Mouse (Mus musculus): ENCODE measurements around the gene Asb2. TPM values are rescaled to one million over a fixed set of nuclear protein-coding genes. Genes with fewer than 3 reads are reported as not detected.

Gene Asb2
- polyA plus RNA-seq, 1 experiment, result 64.7 TPM

DNA sequence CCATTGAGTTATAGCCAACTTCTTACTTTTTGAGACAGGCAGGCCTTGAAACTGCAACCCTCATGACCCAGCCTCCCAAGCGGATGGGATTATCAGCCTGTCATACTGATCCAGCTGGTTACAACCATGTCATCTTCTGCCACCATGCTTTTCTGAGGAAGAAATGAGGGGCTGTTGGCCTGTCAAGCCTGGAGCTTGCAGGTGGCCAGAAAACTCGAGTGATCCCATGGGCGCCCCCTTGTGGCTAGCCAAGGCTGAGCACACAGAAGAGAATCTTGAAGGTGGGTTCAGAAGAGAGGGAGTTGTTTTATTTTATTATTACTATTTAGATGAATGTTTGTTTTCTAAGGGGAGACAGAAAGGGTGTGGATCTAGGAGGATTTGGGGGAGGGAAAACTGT lies 49.1 kb downstream of the Asb2 start:
- H3K4me3 ChIP-seq (ENCODE audit: control insufficient read depth, insufficient read depth, low read length), result no peak overlapping the region
- H3K36me3 ChIP-seq (ENCODE audit: control insufficient read depth, insufficient read depth, low read length), result no peaks in the 10 kb centered on the region
- no peaks in the 10 kb centered on the region for H3K27me3 ChIP-seq (ENCODE audit: control insufficient read depth, insufficient read depth, low read length)
- DNase-seq, result peak; percentile 50
- H3K4me1 ChIP-seq (replicated peaks; ENCODE audit: control insufficient read depth, insufficient read depth, low read length), result no peaks in the 10 kb centered on the region
- H3K27ac ChIP-seq (ENCODE audit: control insufficient read depth, insufficient read depth, low read length), result no peak overlapping the region
- TF ChIP-seq CTCF (IDR thresholded peaks at IDR 0.05; ENCODE audit: borderline replicate concordance, control insufficient read depth, extremely low read depth, insufficient read depth, low read length, poor library complexity) (peak; percentile 75; the same call in 1 of the 2 replicates), POLR2A (IDR thresholded peaks at IDR 0.05; ENCODE audit: control insufficient read depth, extremely low read depth, insufficient read depth, low read length, poor library complexity) (no peak)
- 32% methylated on average over 3 of the region's 3 CpGs for WGBS

DNA sequence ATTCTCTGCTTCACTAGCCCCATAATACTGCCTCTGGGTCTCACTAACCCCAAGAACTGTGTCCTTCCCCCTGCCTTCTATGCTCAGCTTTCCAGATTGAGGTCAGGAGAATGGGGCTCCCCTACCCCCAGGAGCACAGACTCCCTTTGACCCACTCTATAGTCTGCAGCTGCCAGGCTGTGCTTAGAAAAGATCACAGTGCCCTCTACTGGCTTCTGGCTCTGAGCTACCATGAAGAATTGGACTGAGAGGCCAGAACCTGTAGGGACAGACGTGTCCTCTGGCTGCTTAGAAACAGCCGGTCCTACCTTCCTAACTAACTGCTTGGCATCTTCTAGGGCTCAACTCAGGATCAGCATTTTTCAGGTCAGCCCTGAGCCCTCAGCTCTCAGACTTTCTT lies 49.6 kb downstream of the Asb2 start:
- Histone ChIP-seq H3K27me3 (ENCODE audit: control insufficient read depth, insufficient read depth, low read length) (no peaks in the 10 kb centered on the region), H3K27ac (ENCODE audit: control insufficient read depth, insufficient read depth, low read length) (no peak overlapping the region), H3K36me3 (ENCODE audit: control insufficient read depth, insufficient read depth, low read length) (no peaks in the 10 kb centered on the region), H3K4me3 (ENCODE audit: control insufficient read depth, insufficient read depth, low read length) (no peak overlapping the region), H3K4me1 (replicated peaks; ENCODE audit: control insufficient read depth, insufficient read depth, low read length) (no peaks in the 10 kb centered on the region)
- TF ChIP-seq POLR2A (IDR thresholded peaks at IDR 0.05; ENCODE audit: control insufficient read depth, extremely low read depth, insufficient read depth, low read length, poor library complexity) (no peak), CTCF (IDR thresholded peaks at IDR 0.05; ENCODE audit: borderline replicate concordance, control insufficient read depth, extremely low read depth, insufficient read depth, low read length, poor library complexity) (no peak)
- 37% methylated on average over 2 of the region's 2 CpGs for WGBS
- no peak for DNase-seq

DNA sequence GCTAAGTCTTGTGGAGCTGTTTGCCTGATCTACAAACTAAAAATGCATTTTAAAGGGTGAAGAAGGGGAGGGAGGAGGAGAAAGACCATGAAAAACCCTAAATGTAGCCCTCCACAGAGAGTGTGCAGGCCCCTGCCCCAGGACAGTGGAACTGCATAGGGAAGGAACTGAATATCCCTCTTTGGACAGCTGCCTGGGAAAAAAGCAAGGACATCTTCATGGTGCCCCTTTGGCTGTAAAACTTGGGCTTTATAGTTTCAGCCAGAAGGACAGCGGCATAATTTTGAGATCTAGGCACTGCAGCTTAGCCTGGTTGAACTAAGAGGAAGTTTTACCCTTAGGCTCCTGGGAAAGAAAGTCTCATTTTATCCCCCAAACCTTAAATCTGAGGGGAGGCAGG lies 52.8 kb downstream of the Asb2 start:
- no peak for DNase-seq
- Histone ChIP-seq H3K4me1 (replicated peaks; ENCODE audit: control insufficient read depth, insufficient read depth, low read length) (no peaks in the 10 kb centered on the region), H3K4me3 (ENCODE audit: control insufficient read depth, insufficient read depth, low read length) (no peak overlapping the region), H3K27ac (ENCODE audit: control insufficient read depth, insufficient read depth, low read length) (no peak overlapping the region), H3K27me3 (ENCODE audit: control insufficient read depth, insufficient read depth, low read length) (no peaks in the 10 kb centered on the region; the same call in 1 of the 2 replicates), H3K36me3 (ENCODE audit: control insufficient read depth, insufficient read depth, low read length) (no peaks in the 10 kb centered on the region)
- WGBS, result 88% methylated on average over 1 of the region's 1 CpGs
- TF ChIP-seq CTCF (IDR thresholded peaks at IDR 0.05; ENCODE audit: borderline replicate concordance, control insufficient read depth, extremely low read depth, insufficient read depth, low read length, poor library complexity), result no peak

DNA sequence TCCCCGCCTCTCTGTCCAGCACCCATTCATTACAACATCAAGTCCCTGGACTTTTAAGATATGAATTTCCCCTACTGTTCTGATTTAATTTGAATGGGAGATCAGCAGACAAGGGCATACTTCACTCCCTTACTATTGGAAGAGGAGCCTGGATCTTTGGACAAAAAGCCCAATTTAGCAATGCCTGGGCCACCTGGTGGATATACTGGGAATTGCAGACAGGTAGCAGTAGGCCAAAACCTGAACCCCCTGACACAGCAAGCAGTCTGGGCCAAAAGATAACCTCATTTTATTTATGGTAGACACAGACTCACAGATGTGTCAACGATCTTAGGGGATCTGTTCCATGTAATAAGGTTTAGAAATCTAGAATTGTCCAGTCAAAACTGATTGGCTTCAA lies 54.2 kb downstream of the Asb2 start:
- TF ChIP-seq CTCF (IDR thresholded peaks at IDR 0.05; ENCODE audit: borderline replicate concordance, control insufficient read depth, extremely low read depth, insufficient read depth, low read length, poor library complexity) (no peak), POLR2A (IDR thresholded peaks at IDR 0.05; ENCODE audit: control insufficient read depth, extremely low read depth, insufficient read depth, low read length, poor library complexity) (no peak)
- DNase-seq, result peak; percentile 45
- 49% methylated on average over 2 of the region's 2 CpGs for WGBS

DNA sequence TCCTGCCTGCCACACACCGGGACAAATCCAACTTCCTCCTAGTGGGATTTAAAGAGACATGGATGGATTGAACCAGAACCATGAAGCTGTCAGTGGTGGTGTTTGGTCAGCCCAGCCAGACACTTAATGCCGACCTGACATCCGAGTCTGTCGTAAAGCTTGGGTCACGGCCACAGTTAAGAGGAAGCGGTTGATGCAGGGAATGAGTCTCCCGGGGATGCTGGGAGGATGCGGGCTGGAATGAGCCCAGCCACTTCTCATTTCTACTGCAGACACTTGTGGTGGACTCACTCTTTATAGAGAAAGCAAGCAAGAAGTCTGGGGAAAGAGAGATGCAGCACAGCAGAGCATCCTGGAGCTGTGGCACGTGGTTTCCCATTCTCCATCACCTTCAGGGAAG lies 55.3 kb downstream of the Asb2 start:
- WGBS, result 37% methylated on average over 9 of the region's 9 CpGs
- TF ChIP-seq POLR2A (IDR thresholded peaks at IDR 0.05; ENCODE audit: control insufficient read depth, extremely low read depth, insufficient read depth, low read length, poor library complexity) (no peak), CTCF (IDR thresholded peaks at IDR 0.05; ENCODE audit: borderline replicate concordance, control insufficient read depth, extremely low read depth, insufficient read depth, low read length, poor library complexity) (no peak)
- no peak for DNase-seq
- Histone ChIP-seq H3K4me3 (ENCODE audit: control insufficient read depth, insufficient read depth, low read length) (no peak overlapping the region), H3K36me3 (ENCODE audit: control insufficient read depth, insufficient read depth, low read length) (no peaks in the 10 kb centered on the region), H3K27me3 (ENCODE audit: control insufficient read depth, insufficient read depth, low read length) (no peaks in the 10 kb centered on the region; the same call in 1 of the 2 replicates), H3K27ac (ENCODE audit: control insufficient read depth, insufficient read depth, low read length) (no peak overlapping the region), H3K4me1 (replicated peaks; ENCODE audit: control insufficient read depth, insufficient read depth, low read length) (no peaks in the 10 kb centered on the region)

More for the DNA sequence above, 54.2 kb downstream of the Asb2 start:
- no peaks in the 10 kb centered on the region; the same call in 1 of the 2 replicates for H3K27me3 ChIP-seq (ENCODE audit: control insufficient read depth, insufficient read depth, low read length)
- no peak overlapping the region for H3K27ac ChIP-seq (ENCODE audit: control insufficient read depth, insufficient read depth, low read length)
- no peaks in the 10 kb centered on the region for H3K36me3 ChIP-seq (ENCODE audit: control insufficient read depth, insufficient read depth, low read length)
- H3K4me3 ChIP-seq (ENCODE audit: control insufficient read depth, insufficient read depth, low read length), result no peak overlapping the region
- H3K4me1 ChIP-seq (replicated peaks; ENCODE audit: control insufficient read depth, insufficient read depth, low read length), result no peaks in the 10 kb centered on the region

DNA sequence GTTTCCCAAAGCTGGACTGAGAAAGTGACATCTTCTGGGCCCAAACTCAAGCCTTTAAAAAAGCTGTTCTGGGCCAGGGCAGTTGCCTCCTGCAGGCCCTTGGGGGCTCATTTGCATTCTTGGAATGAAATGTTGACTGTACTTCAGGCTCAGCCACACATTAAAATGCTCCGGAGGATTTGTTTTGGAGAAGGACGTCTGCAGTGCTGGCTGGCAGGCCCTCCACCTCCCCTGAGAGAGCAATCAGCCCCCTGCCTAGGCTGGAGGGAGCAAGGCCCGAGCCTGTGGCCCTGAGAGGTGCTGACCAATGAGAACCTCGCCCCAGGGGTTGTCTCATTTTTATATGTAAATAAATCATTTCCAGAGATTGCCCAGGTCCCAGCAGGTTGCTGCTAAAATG lies 59.5 kb downstream of the Asb2 start:
- H3K27me3 ChIP-seq (ENCODE audit: control insufficient read depth, insufficient read depth, low read length), result no peaks in the 10 kb centered on the region; the same call in 1 of the 2 replicates
- DNase-seq, result no peak
- no peaks in the 10 kb centered on the region for H3K36me3 ChIP-seq (ENCODE audit: control insufficient read depth, insufficient read depth, low read length)
- no peak overlapping the region for H3K4me3 ChIP-seq (ENCODE audit: control insufficient read depth, insufficient read depth, low read length)
- TF ChIP-seq CTCF (IDR thresholded peaks at IDR 0.05; ENCODE audit: borderline replicate concordance, control insufficient read depth, extremely low read depth, insufficient read depth, low read length, poor library complexity) (no peak), POLR2A (IDR thresholded peaks at IDR 0.05; ENCODE audit: control insufficient read depth, extremely low read depth, insufficient read depth, low read length, poor library complexity) (no peak)
- H3K27ac ChIP-seq (ENCODE audit: control insufficient read depth, insufficient read depth, low read length), result no peak overlapping the region
- no peaks in the 10 kb centered on the region for H3K4me1 ChIP-seq (replicated peaks; ENCODE audit: control insufficient read depth, insufficient read depth, low read length)
- 52% methylated on average over 4 of the region's 4 CpGs for WGBS

DNA sequence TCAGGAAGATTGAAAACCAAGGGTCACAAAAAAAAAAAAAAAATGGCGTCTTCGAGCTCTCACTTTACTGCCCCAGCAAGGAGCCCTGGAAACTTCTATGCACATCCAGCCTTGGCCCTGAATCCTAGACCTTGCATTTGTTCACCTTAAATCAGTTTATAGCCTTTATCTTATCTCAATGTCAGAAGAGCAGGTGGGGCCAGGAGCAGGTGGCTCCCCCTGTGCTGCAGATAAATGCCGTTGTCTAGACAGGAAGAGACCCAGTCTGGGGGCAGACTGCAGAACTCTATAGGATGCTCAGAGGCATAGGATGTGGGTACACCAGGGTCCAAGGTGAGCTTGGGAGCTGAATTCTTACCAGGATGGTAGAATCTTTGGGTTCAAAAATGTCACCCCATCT lies 63.4 kb downstream of the Asb2 start:
- Histone ChIP-seq H3K4me1 (replicated peaks; ENCODE audit: control insufficient read depth, insufficient read depth, low read length) (no peaks in the 10 kb centered on the region), H3K27me3 (ENCODE audit: control insufficient read depth, insufficient read depth, low read length) (no peaks in the 10 kb centered on the region), H3K27ac (ENCODE audit: control insufficient read depth, insufficient read depth, low read length) (no peak overlapping the region), H3K36me3 (ENCODE audit: control insufficient read depth, insufficient read depth, low read length) (no peaks in the 10 kb centered on the region), H3K4me3 (ENCODE audit: control insufficient read depth, insufficient read depth, low read length) (no peak overlapping the region)
- WGBS, result 74% methylated on average over 3 of the region's 3 CpGs
- TF ChIP-seq POLR2A (IDR thresholded peaks at IDR 0.05; ENCODE audit: control insufficient read depth, extremely low read depth, insufficient read depth, low read length, poor library complexity) (no peak), CTCF (IDR thresholded peaks at IDR 0.05; ENCODE audit: borderline replicate concordance, control insufficient read depth, extremely low read depth, insufficient read depth, low read length, poor library complexity) (no peak)
- DNase-seq, result no peak
